In the genomic region with DNA sequence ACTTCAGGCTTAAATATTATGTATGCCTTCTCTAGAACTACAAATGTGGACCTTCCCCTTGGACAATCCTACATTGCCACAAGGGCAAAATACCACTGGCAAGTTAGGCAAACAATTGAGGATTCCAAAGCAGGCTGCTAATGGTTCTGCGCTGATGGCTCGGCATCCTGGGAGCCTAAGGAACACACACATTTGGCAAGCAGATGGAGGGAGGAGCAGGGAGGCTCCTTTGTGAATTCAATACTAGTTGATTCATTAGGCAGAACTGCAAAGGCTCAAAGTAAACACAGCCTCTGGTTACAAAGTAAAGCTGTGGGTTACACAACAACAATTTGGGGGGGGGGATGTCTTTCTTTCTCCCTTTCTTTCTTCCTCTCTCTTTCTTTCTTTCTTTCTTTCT, we compare ENCODE assay signal across 11 mouse cellular contexts.
DNase-seq lines count a peak whose midpoint lies in the region; ATAC-seq and TF ChIP-seq lines count a peak whose summit lies in the region.
"Had no signal": no experiment of that assay in that cellular context is flagged by ENCODE, and none has a peak within 500 bp of the region (broad histone marks: within the 10 kb centered on the region; RNA-seq: fewer than 3 reads in every experiment).

No protein-coding gene starts in this region.

- no peak overlapping the region for H3K9ac ChIP-seq in limb, embryonic 11.5 days (ENCODE audit: low read length)

- H3K4me1 ChIP-seq in kidney, adult 2 months (ENCODE audit: control insufficient read depth, insufficient read depth, low read length), result no peaks in the 10 kb centered on the region
- H3K4me1 ChIP-seq in limb, embryonic 11.5 days (ENCODE audit: control insufficient read depth, insufficient read depth, low read length), result no peaks in the 10 kb centered on the region

- peak; percentile 4 for DNase-seq in kidney, adult 2 months
- no peak for DNase-seq in kidney, postnatal 14 days
- peak; percentile 3 for DNase-seq in 3T3-L1 (ENCODE audit: low read depth, low spot score)
- DNase-seq in brain, adult 2 months (ENCODE audit: low read depth, low spot score), result peak; percentile 26
- DNase-seq in limb, embryonic 11.5 days (ENCODE audit: low spot score), result peak; percentile 34
- no peak for DNase-seq in cerebellum, adult 9-10 months
- no peak for DNase-seq in thymus, adult 18-20 months
- DNase-seq in left cerebral cortex, adult 9 months (ENCODE audit: low spot score in 2 of 2), result no peak
- DNase-seq: adrenal gland, adult 8-10 months; cerebellum, adult 2 months; gastrocnemius, postnatal 14 days had no signal

- H3K4me3 ChIP-seq in kidney, adult 2 months (ENCODE audit: insufficient read depth, low read depth, low read length), result no peak overlapping the region
- H3K4me3 ChIP-seq in limb, embryonic 11.5 days (ENCODE audit: low read depth, low read length), result no peak overlapping the region

- H3K9me3 ChIP-seq in limb, embryonic 11.5 days (ENCODE audit: control insufficient read depth, low read length), result no peaks in the 10 kb centered on the region

- ATAC-seq in limb, embryonic 11.5 days (ENCODE audit: insufficient number of reproducible peaks, low FRiP score, low TSS enrichment, low read depth), result no peak

- no peaks in the 10 kb centered on the region for H3K27me3 ChIP-seq in kidney, adult 2 months (replicated peaks; ENCODE audit: control insufficient read depth, insufficient read depth, low read length)
- H3K27me3 ChIP-seq in limb, embryonic 11.5 days (ENCODE audit: control insufficient read depth, insufficient read depth, low read length), result no peaks in the 10 kb centered on the region

- H3K4me2 ChIP-seq in limb, embryonic 11.5 days (ENCODE audit: low read depth, severe bottlenecking), result no peak overlapping the region

- TF ChIP-seq POLR2A in kidney, adult 2 months (IDR thresholded peaks at IDR 0.05; ENCODE audit: low read depth, low read length), result no peak

- 57% methylated on average over 2 of the region's 2 CpGs for WGBS in kidney, adult 2 months
- WGBS in limb, embryonic 11.5 days, result 21% methylated on average over 2 of the region's 2 CpGs

- no peaks in the 10 kb centered on the region for H3K36me3 ChIP-seq in kidney, adult 2 months (ENCODE audit: control insufficient read depth, insufficient read depth, low read length)
- H3K36me3 ChIP-seq in limb, embryonic 11.5 days (ENCODE audit: control insufficient read depth, insufficient read depth, low read length), result no peaks in the 10 kb centered on the region

- H3K27ac ChIP-seq in kidney, adult 2 months (ENCODE audit: insufficient read depth, low read depth, low read length), result no peak overlapping the region
- H3K27ac ChIP-seq in limb, embryonic 11.5 days (replicated peaks; ENCODE audit: low read depth, low read length), result no peak overlapping the region

- no peak for TF ChIP-seq CTCF in kidney, adult 2 months (conservative IDR thresholded peaks at IDR 0.05; ENCODE audit: insufficient read depth, insufficient read length, low read depth, low read length)

Comparison
In these comparisons a context has a peak if more than half of its experiments do, and no peak if none do; other contexts are left out.
1. DNase-seq: peak in kidney, adult 2 months (single experiment), 3T3-L1 (single experiment), brain, adult 2 months (single experiment) and limb, embryonic 11.5 days (single experiment); none in kidney, postnatal 14 days (single experiment), cerebellum, adult 9-10 months (single experiment), thymus, adult 18-20 months (0 of 2) and left cerebral cortex, adult 9 months (0 of 2).